Mouse (Mus musculus) T-cell, adult 66 days (primary cell): Measurements from ENCODE around the gene Olfr449. TPM values are rescaled to one million over a fixed set of nuclear protein-coding genes. Genes with fewer than 3 reads are reported as not detected.

Experiments
- total RNA-seq, 2 experiments: library from RNA; stranded (reverse); gene quantifications; 3 replicates in 1 of 2; 4 replicates in 1 of 2; pipeline ENCODE4 v1.2.4; 2023

Olfr449 gene
- not detected for total RNA-seq

DNA sequence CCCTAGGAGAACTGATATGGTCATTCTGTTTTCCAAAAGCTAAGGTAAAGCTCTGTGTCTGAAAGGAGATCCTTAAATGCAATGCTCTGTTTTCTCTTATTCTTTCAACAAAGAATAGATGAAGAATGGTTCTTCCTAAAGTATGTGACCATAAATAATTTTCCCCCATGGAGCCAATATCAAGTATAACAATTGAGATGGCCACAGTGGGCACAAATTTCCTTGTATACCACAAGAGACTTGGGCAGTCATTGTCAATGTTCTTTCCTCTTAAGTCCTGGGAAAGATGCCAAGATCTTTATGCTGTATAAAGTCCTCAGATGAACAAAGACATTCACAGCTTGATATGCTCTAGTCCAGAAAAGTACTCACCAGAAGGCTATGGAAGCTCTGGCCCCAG, at the start of gene Olfr449:
TSS of gene Olfr449 (plus strand) at position 301 of the 400 bp plus-strand sequence.

GRCm38 (mm10) chr6:42784793-42785192, 49.4 kb upstream of the Olfr449 start, which contains the start of gene Olfr452:
Gene Olfr452 (plus strand): TSS chr6:42785093.

GRCm38 (mm10) chr6:42811639-42812038, 22.5 kb upstream of the Olfr449 start, which contains the start of gene Olfr450:
Gene Olfr450 (plus strand): TSS chr6:42811939.

Other genes with a start within 250 kb of the Olfr449 start
- not detected for gene Tcaf3, start 236.7 kb upstream of the Olfr449 start, total RNA-seq
- not detected for gene Tcaf2, start 189.1 kb upstream of the Olfr449 start, total RNA-seq
- not detected for gene Tcaf1, start 124.3 kb upstream of the Olfr449 start, total RNA-seq
- gene Olfr453, start 95.0 kb upstream of the Olfr449 start, total RNA-seq, result not detected
- not detected for gene Olfr38, start 78.0 kb upstream of the Olfr449 start, total RNA-seq
- gene Olfr452, start 49.3 kb upstream of the Olfr449 start, total RNA-seq, result not detected
- not detected for gene Olfr450, start 22.4 kb upstream of the Olfr449 start, total RNA-seq
- gene Olfr448, start 56.1 kb downstream of the Olfr449 start, total RNA-seq, result not detected
- not detected for gene Olfr447, start 74.5 kb downstream of the Olfr449 start, total RNA-seq
- gene Olfr446, start 87.0 kb downstream of the Olfr449 start, total RNA-seq, result not detected
- gene Olfr444, start 114.7 kb downstream of the Olfr449 start, total RNA-seq, result not detected